Mouse (Mus musculus): ENCODE measurements around the gene Vmn1r137. TPM values are rescaled to one million over a fixed set of nuclear protein-coding genes. Genes with fewer than 3 reads are reported as not detected.
"Not testable (repeated sequence)": the region's sequence is repeated elsewhere in the genome, so short reads cannot be mapped to it uniquely, and the experiment has no call there.

The Vmn1r137 gene
- polyA plus RNA-seq (2014; fragmentation: Nextera tagmentation; extraction: Ambion mirVana), result not detected in 2 replicates

DNA sequence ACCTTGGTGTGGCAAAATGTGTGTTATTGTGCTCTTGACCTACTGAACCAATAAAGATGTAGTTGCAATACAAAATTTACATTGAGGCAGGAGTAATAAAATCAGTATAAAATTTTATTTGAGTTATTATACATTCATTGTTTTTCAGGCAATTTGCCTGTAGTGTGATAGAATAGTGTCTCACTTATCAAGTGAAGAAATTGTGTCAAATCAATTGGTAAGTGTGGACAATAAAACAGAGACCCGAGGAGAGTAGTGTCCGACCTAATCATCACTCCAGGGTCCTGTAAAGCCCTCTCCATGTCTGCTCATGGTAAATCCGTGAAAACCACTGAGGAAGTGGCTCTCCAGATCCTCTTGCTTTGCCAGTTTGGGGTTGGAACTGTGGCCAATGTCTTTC, at the start of gene Vmn1r137:
Vmn1r137 (plus strand) TSS at position 301 of the 400 bp plus-strand sequence.
- H3K4me2 ChIP-seq; H3K9me3 ChIP-seq (ENCODE audit: control insufficient read depth, low read length); H3K27ac ChIP-seq (ENCODE audit: low read depth, low read length); H3K36me3 ChIP-seq (ENCODE audit: control insufficient read depth, insufficient read depth, low read length); ATAC-seq (ENCODE audit: low FRiP score); H3K4me3 ChIP-seq (ENCODE audit: low read depth, low read length); H3K27me3 ChIP-seq (ENCODE audit: control insufficient read depth, insufficient read depth, low read length); DNase-seq (ENCODE audit: low spot score, missing footprints); H3K9ac ChIP-seq (ENCODE audit: low read length); H3K4me1 ChIP-seq (ENCODE audit: control insufficient read depth, insufficient read depth, low read length): not testable (repeated sequence)
- no CpG with 5 or more reads among the region's 3 CpGs for WGBS

DNA sequence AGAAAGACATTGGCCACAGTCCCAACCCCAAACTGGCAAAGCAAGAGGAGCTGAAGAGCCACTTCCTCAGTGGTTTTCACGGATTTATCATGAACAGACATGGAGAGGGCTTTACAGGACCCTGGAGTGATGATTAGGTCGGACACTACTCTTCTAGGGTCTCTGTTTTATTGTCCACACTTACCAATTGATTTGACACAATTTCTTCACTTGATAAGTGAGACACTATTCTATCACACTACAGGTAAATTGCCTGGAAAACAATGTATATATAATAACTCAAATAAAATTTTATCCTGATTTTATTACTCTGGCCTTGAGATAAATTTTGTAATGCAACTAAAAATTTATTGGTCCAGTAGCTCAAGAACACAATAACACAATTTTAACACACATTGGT, 34.4 kb downstream of the Vmn1r137 start, which contains the start of gene Vmn1r138:
Vmn1r138 (minus strand) TSS at position 101 of the 400 bp plus-strand sequence.
- not testable (repeated sequence) for H3K4me3 ChIP-seq (ENCODE audit: low read depth, low read length); H3K36me3 ChIP-seq (ENCODE audit: control insufficient read depth, insufficient read depth, low read length); H3K4me1 ChIP-seq (ENCODE audit: control insufficient read depth, insufficient read depth, low read length); H3K9ac ChIP-seq (ENCODE audit: low read length); H3K27me3 ChIP-seq (ENCODE audit: control insufficient read depth, insufficient read depth, low read length); DNase-seq (ENCODE audit: low spot score, missing footprints); H3K4me2 ChIP-seq; H3K27ac ChIP-seq (ENCODE audit: low read depth, low read length); ATAC-seq (ENCODE audit: low FRiP score); H3K9me3 ChIP-seq (ENCODE audit: control insufficient read depth, low read length)
- no CpG with 5 or more reads among the region's 2 CpGs for WGBS

Other genes with a start within 250 kb of the Vmn1r137 start
- not detected in 2 replicates for gene Gm4175, start 233.1 kb upstream of the Vmn1r137 start, polyA plus RNA-seq (2014; fragmentation: Nextera tagmentation; extraction: Ambion mirVana)
- not detected in 2 replicates for gene Gm4177, start 197.9 kb upstream of the Vmn1r137 start, polyA plus RNA-seq (2014; fragmentation: Nextera tagmentation; extraction: Ambion mirVana)
- gene Vmn1r135, start 162.2 kb upstream of the Vmn1r137 start, polyA plus RNA-seq (2014; fragmentation: Nextera tagmentation; extraction: Ambion mirVana), result not detected in 2 replicates
- not detected in 2 replicates for gene Gm5725, start 150.3 kb upstream of the Vmn1r137 start, polyA plus RNA-seq (2014; fragmentation: Nextera tagmentation; extraction: Ambion mirVana)
- gene Gm5891, start 73.3 kb upstream of the Vmn1r137 start, polyA plus RNA-seq (2014; fragmentation: Nextera tagmentation; extraction: Ambion mirVana), result not detected in 2 replicates
- not detected in 2 replicates for gene Vmn1r138, start 34.3 kb downstream of the Vmn1r137 start, polyA plus RNA-seq (2014; fragmentation: Nextera tagmentation; extraction: Ambion mirVana)
- gene Gm6176, start 61.7 kb downstream of the Vmn1r137 start, polyA plus RNA-seq (2014; fragmentation: Nextera tagmentation; extraction: Ambion mirVana), result not detected in 2 replicates
- not detected in 2 replicates for gene Vmn1r139, start 74.5 kb downstream of the Vmn1r137 start, polyA plus RNA-seq (2014; fragmentation: Nextera tagmentation; extraction: Ambion mirVana)
- gene Gm16451, start 123.7 kb downstream of the Vmn1r137 start, polyA plus RNA-seq (2014; fragmentation: Nextera tagmentation; extraction: Ambion mirVana), result not detected in 2 replicates
- not detected in 2 replicates for gene Gm10666, start 140.2 kb downstream of the Vmn1r137 start, polyA plus RNA-seq (2014; fragmentation: Nextera tagmentation; extraction: Ambion mirVana)
- not detected in 2 replicates for gene Vmn1r142, start 169.4 kb downstream of the Vmn1r137 start, polyA plus RNA-seq (2014; fragmentation: Nextera tagmentation; extraction: Ambion mirVana)
- not detected in 2 replicates for gene Vmn1r143, start 194.8 kb downstream of the Vmn1r137 start, polyA plus RNA-seq (2014; fragmentation: Nextera tagmentation; extraction: Ambion mirVana)
- not detected in 2 replicates for gene Gm8653, start 206.7 kb downstream of the Vmn1r137 start, polyA plus RNA-seq (2014; fragmentation: Nextera tagmentation; extraction: Ambion mirVana)
- gene Gm8453, start 234.9 kb downstream of the Vmn1r137 start, polyA plus RNA-seq (2014; fragmentation: Nextera tagmentation; extraction: Ambion mirVana), result not detected in 2 replicates